Mouse (Mus musculus): ENCODE results near the gene Clip3.

Clip3 gene

DNA sequence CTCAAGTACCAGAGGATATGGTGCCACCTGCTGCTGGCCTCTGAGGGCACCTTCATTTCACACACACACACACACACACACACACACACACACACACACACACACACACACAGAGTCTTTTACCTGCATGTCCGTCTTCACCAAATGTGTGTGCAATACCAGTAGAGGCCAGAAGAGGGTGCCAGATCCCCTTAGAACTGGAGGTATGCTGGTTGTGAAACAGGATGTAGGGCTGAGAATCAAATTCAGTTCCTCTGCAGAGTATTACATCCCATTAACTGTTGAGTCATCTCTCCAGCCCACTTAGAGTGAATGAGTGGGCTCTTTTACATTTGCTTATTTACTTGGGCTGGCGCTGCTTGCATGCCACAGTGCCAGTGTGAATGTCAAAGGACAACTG lies 33.8 kb downstream of the Clip3 start:
- peak in 1 of 2 experiments; percentile 26 for DNase-seq (ENCODE audit: low spot score in 2 of 2)

DNA sequence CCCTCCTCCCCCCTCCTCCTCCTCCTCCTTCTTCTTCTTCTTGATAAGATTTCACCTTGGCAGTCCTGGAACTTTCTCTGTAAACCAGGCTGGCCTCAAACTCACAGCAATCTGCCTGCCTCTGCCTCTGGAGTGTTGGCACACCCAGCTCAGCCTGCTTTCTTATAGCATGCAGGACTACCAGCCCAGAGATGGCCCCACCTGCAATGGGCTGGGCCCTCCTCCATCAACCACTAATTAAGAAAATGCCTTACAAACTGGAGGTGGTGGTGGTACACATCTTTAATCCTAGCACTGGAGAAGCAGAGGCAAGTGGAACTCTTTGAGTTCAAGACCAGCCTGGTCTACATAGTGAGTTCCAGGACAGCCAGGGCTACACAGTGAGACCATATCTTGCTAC lies 34.9 kb downstream of the Clip3 start:
- DNase-seq (ENCODE audit: low spot score in 2 of 2), result no peak

DNA sequence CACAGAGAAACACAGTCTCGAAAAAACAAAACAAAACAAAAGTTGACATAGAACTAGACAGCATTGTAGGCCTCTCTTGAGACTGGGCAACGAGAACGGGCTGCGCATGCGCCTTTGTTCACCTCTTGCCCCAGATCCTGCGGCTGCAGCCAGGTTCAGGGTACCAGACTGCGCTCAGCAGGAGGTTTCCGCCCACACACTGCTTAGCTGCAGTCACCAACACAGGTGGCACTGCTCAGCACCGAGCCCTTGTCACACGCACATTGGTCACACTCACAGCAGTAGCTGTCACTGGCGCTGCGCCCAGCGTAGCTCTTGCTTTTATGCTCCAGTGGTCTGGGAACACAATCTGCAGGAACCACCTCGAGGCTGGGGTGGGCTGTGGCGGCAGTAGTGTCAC lies 35.6 kb downstream of the Clip3 start:
- DNase-seq (ENCODE audit: low spot score in 2 of 2), result no peak

DNA sequence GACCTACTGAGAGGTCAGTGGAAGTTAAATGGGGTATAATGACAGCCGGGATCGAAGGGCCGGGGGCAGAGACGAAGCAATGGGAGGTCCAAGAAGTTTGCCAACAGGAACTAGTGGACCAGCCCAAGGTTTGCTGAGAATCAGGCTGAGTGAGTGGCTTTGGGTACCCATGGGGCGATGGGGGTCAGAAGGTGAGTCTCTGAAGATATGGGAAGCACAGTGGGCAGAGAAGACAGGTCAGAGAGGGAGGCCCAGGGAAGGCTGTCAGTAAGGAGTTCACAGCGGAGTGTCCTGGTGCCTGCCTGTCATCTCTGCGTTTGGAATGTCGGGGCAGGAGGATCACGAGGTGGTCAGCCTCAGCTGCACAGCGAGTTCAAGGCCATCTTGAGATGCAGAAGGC lies 36.9 kb downstream of the Clip3 start:
- no peak for DNase-seq (ENCODE audit: low spot score in 2 of 2)

DNA sequence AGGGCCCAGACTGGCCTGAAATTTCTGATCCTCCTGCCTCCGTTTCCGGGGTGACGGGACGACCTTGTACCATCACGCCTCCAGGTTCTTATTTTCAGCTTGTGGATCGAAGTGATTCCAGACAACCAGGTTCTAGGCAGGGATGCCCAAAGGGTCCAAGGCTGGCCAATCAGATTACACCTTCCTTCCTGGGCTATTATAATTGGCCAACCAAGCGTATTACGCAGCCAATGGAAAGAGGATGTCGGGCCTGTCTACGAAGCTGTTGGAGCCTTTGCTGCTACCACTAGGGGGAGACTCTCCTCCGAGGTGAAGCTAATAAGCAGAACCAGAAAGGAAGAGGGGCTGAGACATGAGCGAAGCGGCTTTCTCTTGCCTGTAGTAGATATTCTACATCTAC lies 40.4 kb downstream of the Clip3 start:
- peak; percentile 64 to 71 for DNase-seq (ENCODE audit: low spot score in 2 of 2)

DNA sequence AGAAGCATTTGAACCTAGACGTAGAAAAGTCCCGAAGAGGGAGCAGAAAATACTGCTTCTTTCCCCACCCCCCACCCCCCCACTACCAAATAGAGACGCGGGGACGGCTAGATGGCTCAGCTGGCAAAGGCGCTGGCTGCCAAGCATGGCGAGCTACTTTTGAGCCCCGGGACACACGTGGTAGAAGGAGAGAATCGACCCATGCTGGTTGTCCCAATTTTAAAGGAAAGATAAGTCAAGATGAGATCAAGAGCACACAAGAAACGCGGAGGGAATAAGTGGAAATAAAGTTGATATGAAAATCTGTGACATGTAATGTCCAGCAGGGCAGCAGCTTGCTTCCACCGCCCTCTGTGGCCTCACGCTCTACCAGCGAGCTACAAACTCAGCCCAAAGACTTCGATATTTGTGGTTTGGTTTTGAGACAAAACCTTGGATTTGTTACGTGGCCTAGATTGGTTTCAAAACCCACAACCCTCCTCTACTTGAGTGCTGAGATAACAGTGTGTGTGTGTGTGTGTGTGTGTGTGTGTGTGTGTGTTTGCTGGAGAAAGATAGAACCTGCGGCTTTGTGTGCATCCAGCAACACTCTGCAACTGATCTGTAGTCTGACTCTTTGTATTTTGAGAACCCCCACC lies 41.2 kb downstream of the Clip3 start:
- no peak for DNase-seq (ENCODE audit: low spot score in 2 of 2)

DNA sequence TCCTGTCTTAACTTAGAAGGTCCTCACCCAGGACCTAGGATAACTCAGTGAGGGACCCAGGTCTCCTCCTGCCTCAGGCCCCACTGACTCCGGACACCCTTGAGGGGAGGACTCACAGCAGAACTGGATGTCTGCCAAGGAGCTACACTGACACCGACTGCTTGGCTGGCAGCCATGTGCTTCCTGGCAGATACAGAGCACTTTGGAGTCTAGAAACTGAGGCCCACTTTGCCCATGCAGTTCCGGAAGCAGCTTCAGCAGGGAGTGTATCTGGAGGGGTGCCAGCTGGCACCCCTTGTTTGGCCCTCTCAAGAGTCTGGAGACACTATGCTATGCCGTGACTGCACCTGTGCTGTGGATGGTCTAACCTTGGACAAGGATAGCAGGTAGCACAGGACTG lies 41.9 kb downstream of the Clip3 start:
- peak; percentile 43 to 60 for DNase-seq (ENCODE audit: low spot score in 2 of 2)

DNA sequence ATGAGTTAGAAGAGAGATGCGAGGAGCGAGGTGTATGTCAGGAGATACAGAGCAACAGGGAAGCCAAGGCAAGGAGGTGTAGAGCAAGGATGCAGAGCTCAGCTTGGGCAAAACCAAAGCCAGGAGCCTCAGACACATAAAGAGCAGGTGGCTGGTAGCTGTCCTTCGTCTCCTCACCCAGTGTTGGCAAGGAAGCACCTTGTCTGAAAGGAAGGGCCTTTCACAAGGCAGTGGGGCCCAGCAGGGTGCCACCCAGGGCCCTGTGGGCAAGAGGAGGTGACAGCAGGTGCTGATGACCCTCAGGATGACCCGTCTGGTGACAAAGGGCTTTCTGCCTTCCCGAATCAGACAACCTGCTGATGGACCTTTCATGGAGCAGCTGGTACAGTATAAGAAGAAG lies 43.0 kb downstream of the Clip3 start:
- no peak for DNase-seq (ENCODE audit: low spot score in 2 of 2)

DNA sequence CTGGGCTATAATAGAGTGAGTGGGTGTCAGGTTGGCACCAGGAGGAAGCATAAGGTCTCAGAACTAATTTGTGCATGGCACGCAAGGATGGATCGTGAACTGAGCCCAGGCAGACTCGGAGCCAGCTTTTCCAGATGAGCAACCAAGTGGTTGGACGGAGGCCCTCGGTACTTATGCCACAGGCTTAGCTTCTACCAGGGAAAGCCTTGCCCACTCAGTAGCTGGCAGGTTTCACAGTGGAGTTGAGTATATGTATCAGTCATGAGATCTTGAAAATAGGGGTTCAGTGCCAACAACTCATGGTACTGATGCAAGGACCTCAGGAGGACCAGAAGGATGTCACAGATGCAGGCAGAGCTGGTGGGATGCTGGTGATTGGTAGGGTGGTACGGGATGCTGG lies 44.2 kb downstream of the Clip3 start:
- DNase-seq (ENCODE audit: low spot score in 2 of 2), result no peak

DNA sequence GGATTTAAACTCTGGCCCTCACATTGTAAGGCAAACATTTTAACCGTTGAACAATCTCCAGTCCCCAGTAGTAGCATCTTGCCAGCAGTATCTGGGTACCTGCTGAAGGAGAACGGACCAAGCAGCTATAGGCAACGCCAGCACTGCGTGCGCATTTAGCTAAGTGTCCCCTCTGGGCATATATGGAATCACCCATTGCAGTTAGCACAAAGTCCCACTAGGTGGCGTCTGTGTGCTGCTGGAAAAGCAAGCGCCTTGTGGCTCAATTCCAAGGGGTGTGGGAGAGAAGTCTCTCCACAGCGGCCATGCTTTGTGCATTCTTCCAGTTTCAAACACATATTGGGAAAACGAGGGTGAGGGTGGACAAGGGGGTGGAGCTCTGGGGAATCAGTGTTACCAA lies 44.9 kb downstream of the Clip3 start:
- peak; percentile 29 to 69 for DNase-seq (ENCODE audit: low spot score in 2 of 2)

DNA sequence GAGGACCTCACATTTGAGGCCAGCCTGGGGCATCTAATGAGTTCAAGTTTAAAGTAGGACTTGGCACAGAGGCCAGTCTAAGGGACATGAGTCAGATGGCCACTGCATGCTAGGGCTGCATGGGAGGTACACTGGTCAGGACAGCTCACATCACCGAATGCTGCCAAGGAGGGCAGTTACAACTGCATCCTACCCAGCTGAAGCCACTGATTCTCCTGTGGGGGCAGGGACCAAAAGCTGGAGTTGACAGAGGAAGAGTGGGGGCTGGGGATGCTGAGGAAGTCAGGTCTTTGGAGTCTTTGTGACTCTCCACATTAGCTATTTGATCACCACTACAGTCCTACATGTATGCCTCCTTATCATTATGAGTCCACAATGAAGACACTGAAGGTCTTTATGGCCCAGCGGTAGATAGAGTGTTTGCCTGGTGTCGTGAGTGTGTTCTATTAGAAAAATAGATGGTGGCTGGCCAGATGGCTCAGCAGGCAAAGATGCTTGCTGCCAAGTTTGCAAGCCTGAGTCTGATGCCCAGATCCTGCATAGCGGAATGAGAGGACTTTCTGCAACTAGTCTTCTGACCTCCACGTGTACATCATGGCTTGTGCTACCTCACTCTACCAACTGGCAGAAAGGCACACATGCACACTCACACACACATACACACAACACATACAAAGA lies 48.0 kb downstream of the Clip3 start:
- DNase-seq (ENCODE audit: low spot score in 2 of 2), result no peak

DNA sequence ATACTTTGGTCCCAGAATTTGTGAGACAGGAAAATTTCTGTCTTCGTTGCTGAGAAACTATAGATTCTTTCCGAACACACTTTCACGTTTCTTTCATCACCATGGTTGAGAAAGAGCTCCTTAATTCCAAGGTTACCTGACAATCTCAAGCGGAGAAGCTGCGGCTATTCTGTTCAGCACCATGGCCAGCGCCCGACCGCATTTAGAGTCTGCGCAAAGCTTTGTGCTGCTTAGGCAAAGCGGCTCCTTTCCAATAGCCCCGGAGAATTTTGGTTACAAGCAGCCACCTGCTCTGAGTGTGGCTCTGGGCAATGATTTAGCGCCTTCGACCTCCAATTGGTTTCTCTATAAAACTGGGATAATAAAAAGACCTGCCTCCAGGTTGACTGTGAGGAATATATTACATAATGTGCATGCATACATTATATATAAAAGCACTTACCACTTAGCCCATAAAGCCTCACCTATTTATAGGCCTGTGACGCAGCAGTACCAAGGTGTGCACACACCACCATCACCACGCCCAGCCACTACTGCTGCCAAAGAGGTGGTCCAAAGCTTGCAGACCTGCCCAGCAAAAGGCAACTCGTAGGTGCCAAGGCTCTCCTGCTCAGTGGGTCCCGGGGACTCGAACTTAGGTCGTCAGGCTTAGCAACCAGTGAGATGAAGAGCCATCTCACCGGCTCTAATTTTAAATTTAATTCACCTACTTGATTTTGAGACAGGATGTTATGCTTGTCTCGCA lies 55.3 kb downstream of the Clip3 start:
- DNase-seq (ENCODE audit: low spot score in 2 of 2), result no peak

DNA sequence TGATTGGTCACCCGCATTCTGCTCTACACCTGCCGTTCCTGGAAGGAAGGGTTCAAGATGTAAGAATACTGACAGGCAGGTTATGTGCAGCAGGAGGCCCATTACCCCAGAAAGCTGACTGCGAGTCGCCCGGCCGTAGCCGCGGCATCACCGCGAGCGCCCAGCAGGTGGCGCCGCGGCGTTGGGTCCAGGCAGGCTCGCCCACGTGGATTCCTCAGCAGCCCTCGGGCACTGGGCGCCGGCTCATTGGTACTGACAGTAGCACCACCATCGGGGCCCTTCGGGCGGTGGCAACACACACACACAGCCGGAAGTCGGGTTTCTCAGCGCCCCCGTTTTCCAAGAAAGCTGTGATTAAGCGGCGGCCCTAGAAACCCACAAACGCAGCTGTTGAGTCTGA lies 56.3 kb downstream of the Clip3 start:
- DNase-seq (ENCODE audit: low spot score in 2 of 2), result peak in 1 of 2 experiments; percentile 21

DNA sequence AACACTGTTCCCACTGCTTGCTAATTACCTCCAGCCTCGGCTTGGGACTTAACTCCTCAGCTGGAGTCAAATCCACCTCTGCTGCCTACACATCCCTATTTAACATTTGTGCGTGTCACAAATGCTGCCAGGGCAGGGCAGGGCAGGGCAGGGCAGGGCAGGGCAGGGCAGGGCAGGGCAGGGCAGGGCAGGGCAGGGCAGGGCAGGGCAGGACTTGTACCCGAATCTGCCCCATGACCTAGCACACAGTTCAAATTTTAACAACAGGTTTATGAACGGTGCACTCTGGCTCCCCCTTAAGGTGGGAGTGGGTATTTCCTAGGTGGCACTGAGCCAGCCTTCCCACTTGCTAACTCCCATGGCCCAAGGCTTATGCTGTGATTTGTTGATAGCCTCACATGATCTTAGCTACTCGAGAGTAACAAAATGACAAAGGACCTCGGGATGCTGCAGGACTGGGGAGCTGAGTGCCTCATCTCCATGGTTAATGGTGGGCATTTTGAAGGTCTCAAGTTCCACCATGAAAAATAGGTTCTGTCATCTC lies 61.8 kb downstream of the Clip3 start:
- DNase-seq (ENCODE audit: low spot score in 2 of 2), result peak; percentile 36 to 48

DNA sequence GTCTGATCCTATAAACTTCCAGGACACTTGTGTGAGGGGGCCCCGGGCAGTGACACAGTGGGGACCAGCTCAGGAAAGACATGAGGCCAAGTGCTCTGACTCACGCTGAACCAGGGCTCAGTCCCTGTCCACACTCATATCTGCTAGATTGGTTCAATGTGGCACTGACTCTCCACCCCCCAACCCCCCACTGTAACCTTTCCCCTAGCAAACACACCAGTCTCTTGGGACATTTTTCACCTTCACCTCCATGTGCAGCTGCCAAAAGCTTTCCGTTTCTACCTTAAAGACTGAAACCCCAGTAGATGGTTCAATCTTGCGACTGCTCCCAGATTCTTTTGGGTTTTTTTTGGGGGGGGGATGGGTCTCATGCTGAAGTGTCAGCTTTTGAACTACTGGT lies 62.5 kb downstream of the Clip3 start:
- no peak for DNase-seq (ENCODE audit: low spot score in 2 of 2)
